Mouse (Mus musculus) embryonic facial prominence, embryonic 10.5 days (tissue): ENCODE measurements around the gene Coa7. TPM values are rescaled to one million over a fixed set of nuclear protein-coding genes. Genes with fewer than 3 reads are reported as not detected.

Experiments used
- DNase-seq: peaks from one replicate; pipeline ENCODE4 v3.0.0-alpha.2; 2017; ENCODE audit warnings: low spot score
- H3K27ac ChIP-seq: fragments of 300-500 bp; sonication (generic); replicated peaks from 2 replicates; pipeline ENCODE4 v1.5.1; 2016; ENCODE audit warnings: mild to moderate bottlenecking
- H3K27me3 ChIP-seq: fragments of 300-500 bp; sonication (generic); replicated peaks from 2 replicates; pipeline ENCODE4 v1.6.1; 2016; ENCODE audit warnings: low read depth, mild to moderate bottlenecking; ENCODE audit not compliant: poor library complexity, severe bottlenecking
- H3K36me3 ChIP-seq: fragments of 300-500 bp; sonication (generic); replicated peaks from 2 replicates; pipeline ENCODE4 v1.6.1; 2016; ENCODE audit warnings: mild to moderate bottlenecking, moderate library complexity
- H3K4me1 ChIP-seq: fragments of 300-500 bp; sonication (generic); 2 replicates; pipeline ENCODE4 v1.6.1; 2016
- H3K4me3 ChIP-seq: fragments of 300-500 bp; sonication (generic); 2 replicates; pipeline ENCODE4 v1.5.1; 2016; ENCODE audit warnings: mild to moderate bottlenecking, moderate library complexity
- H3K9me3 ChIP-seq: fragments of 300-500 bp; sonication (generic); 2 replicates; pipeline ENCODE4 v1.6.1; 2016; ENCODE audit warnings: mild to moderate bottlenecking
- WGBS: fragments of 180-500 bp; shearing (Covaris S2); methylation state at CpG from one replicate; pipeline ENCODE4 v1.1.7; 2016; 5-methylcytosine and 5-hydroxymethylcytosine counted together
- polyA plus RNA-seq: library from polyadenylated mRNA; unstranded; fragments of >200 nt; fragmentation: Nextera tagmentation; extraction: Ambion mirVana; gene quantifications from 2 replicates; pipeline ENCODE4 v1.2.1, GENCODE M21; 2016

Coa7 gene
- polyA plus RNA-seq: 70.4 and 78.9 TPM in 2 replicates

- Histone ChIP-seq H3K36me3 (peaks cover 36% of the 10 kb centered on the region), H3K4me3 (peak within 1 kb of the TSS; percentile 70), H3K9me3 (no peaks in the 10 kb centered on the region), H3K27me3 (no peaks in the 10 kb centered on the region), H3K27ac (peak within 1 kb of the TSS; percentile 86), H3K4me1 (peaks cover 12% of the 10 kb centered on the region)
- 2% methylated on average over 45 of the region's 45 CpGs for WGBS
- peak; percentile 98 for DNase-seq
These were observed at the start of gene Coa7 for GRCm38 (mm10) chr4:108327730-108328484. Gene Coa7 (plus strand): TSS chr4:108328140.

GRCm38 (mm10) chr4:108300266-108300665 is 27.7 kb upstream of the Coa7 start:
- peak overlapping the region; percentile 95 for H3K27ac ChIP-seq
- peak overlapping the region; percentile 95 for H3K4me3 ChIP-seq
- 0 out of 2 replicates have a peak, but pooled peaks cover 9% of the 10 kb centered on the region for H3K36me3 ChIP-seq
- H3K27me3 ChIP-seq: no peaks in the 10 kb centered on the region
- DNase-seq: no peak
- no peaks in the 10 kb centered on the region for H3K9me3 ChIP-seq
- WGBS: 2% methylated on average over 14 of the region's 14 CpGs
- H3K4me1 ChIP-seq: peaks cover 20% of the 10 kb centered on the region

- H3K27me3 ChIP-seq: no peaks in the 10 kb centered on the region
- peak; percentile 99 for DNase-seq
These were observed 27.1 kb upstream of the Coa7 start, which contains the start of gene Zyg11b for GRCm38 (mm10) chr4:108300670-108301373. Gene Zyg11b (minus strand): TSS chr4:108301096.

DNA sequence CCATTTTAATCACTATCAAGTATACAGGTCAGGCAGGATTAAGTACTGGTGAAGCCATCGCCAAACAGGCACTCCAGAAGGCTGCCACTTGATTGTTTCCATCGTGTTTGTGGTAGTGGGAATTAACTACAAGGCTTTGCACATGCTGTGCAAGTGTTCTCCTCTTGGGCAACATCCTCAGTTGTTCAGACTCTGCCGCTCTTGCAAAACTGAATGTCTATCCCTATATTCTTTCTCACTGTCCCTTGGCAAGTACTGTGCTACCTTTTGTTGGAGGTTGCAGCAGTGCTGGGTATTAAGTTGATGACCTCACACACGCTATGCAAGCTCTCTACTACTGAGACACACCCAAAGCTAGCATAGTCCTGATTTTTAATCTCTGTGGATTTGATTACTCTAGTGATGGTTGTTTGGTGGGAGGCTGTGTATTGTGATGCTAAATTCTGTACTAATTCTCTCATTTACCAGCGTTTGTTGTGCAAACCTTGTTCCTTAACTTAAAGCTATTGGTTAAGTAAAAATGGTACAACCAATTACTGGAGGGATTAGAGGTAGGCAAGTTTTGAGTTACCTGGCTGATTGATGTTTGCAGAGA is 25.5 kb upstream of the Coa7 start:
- Histone ChIP-seq H3K4me1 (peaks cover 20% of the 10 kb centered on the region), H3K27ac (no peak overlapping the region), H3K9me3 (peaks cover 4% of the 10 kb centered on the region; the same call in 1 of the 2 replicates), H3K27me3 (no peaks in the 10 kb centered on the region), H3K36me3 (0 out of 2 replicates have a peak, but pooled peaks cover 7% of the 10 kb centered on the region), H3K4me3 (no peak overlapping the region)
- WGBS: 78% methylated on average over 5 of the region's 5 CpGs
- DNase-seq: no peak

More at GRCm38 (mm10) chr4:108300670-108301373, 27.1 kb upstream of the Coa7 start, which contains the start of gene Zyg11b:
- under 1% methylated on average over 58 of the region's 58 CpGs for WGBS
- Histone ChIP-seq H3K27ac (peak within 1 kb of the TSS; percentile 95), H3K9me3 (no peaks in the 10 kb centered on the region), H3K36me3 (0 out of 2 replicates have a peak, but pooled peaks cover 9% of the 10 kb centered on the region), H3K4me3 (peak within 1 kb of the TSS; percentile 95), H3K4me1 (peaks cover 20% of the 10 kb centered on the region)

DNA sequence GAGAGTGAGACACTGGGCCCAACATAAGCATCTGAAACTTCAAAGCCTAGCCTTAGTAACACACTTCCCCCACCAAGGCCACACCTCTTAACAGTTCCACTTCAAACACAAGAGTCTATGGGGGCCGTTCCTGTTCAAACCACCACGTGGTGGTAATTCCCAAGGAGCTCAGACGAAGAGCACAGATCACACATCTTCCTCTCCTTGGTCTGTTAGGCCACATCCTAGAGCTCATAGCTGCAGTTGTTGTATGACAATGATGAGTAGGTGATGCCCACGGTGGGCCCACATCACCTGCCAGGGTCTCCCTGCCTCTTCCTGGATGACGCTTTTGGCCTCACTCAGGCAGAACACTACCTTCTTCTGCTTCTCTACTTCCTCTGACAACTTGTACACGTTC is 17.2 kb upstream of the Coa7 start:
- H3K27ac ChIP-seq: no peak overlapping the region
- no peak for DNase-seq
- no peaks in the 10 kb centered on the region for H3K4me1 ChIP-seq
- H3K4me3 ChIP-seq: no peak overlapping the region
- WGBS: 79% methylated on average over 6 of the region's 6 CpGs
- H3K9me3 ChIP-seq: peaks cover 14% of the 10 kb centered on the region; the same call in 1 of the 2 replicates
- no peaks in the 10 kb centered on the region for H3K36me3 ChIP-seq
- H3K27me3 ChIP-seq: no peaks in the 10 kb centered on the region

DNA sequence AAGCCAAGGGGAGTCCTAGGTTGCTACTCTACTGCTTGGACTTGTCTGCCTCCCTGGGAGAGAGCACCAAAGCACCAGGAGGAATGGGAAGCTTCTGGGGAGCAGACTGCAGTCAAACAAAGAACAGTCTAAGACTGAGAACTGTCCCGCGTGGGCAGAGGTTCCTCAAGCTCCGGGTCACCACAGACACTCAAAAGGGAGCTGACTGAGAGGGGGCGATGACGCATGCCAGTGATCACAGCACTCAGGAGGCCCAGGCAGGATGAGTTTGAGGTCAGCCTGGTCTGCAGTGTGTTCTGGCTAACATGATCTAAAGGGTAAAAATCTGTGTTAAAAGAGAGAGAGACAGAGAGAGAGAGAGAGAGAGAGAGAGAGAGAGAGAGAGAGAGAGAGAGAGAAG is 13.9 kb upstream of the Coa7 start:
- Histone ChIP-seq H3K4me3 (no peak overlapping the region), H3K36me3 (no peaks in the 10 kb centered on the region), H3K4me1 (no peaks in the 10 kb centered on the region), H3K9me3 (no peaks in the 10 kb centered on the region), H3K27ac (no peak overlapping the region), H3K27me3 (no peaks in the 10 kb centered on the region)
- DNase-seq: no peak
- WGBS: 63% methylated on average over 5 of the region's 5 CpGs

- Histone ChIP-seq H3K4me1 (no peaks in the 10 kb centered on the region), H3K4me3 (no peak overlapping the region), H3K27ac (no peak overlapping the region), H3K27me3 (no peaks in the 10 kb centered on the region), H3K36me3 (no peaks in the 10 kb centered on the region), H3K9me3 (no peaks in the 10 kb centered on the region)
- DNase-seq: no peak
- 84% methylated on average over 12 of the region's 12 CpGs for WGBS
These were observed 10.0 kb upstream of the Coa7 start for GRCm38 (mm10) chr4:108317656-108318605.

- H3K9me3 ChIP-seq: no peaks in the 10 kb centered on the region
- 68% methylated on average over 8 of the region's 8 CpGs for WGBS
- no peak overlapping the region for H3K4me3 ChIP-seq
- no peak overlapping the region for H3K27ac ChIP-seq
- no peak for DNase-seq
- no peaks in the 10 kb centered on the region for H3K4me1 ChIP-seq
- no peaks in the 10 kb centered on the region for H3K36me3 ChIP-seq
- no peaks in the 10 kb centered on the region for H3K27me3 ChIP-seq
These were observed 9.0 kb upstream of the Coa7 start for GRCm38 (mm10) chr4:108318649-108319615.

DNA sequence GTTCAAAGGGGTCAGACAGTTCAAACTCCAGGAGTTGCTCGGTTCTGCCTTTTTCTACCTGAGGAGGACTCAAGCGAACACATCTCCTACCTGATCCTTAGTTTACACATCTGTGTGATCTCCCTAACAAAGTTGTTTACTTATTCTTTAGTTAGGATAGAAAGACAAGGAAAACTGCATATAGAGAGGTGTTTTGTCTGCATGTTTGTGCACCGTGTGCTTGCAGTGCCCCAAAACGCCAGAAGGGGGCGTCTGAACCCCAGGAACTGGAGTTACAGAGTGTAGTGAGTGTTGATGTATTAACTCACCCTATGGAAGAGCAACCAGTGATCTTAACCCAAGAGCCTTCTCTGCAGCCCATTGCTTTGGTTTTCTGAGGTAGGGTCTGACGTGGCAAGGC is 8.2 kb upstream of the Coa7 start:
- Histone ChIP-seq H3K9me3 (no peaks in the 10 kb centered on the region), H3K27ac (no peak overlapping the region), H3K36me3 (no peaks in the 10 kb centered on the region), H3K4me1 (no peaks in the 10 kb centered on the region), H3K4me3 (no peak overlapping the region), H3K27me3 (no peaks in the 10 kb centered on the region)
- 73% methylated on average over 6 of the region's 6 CpGs for WGBS
- peak; percentile 30 for DNase-seq

GRCm38 (mm10) chr4:108320627-108321380 is 7.1 kb upstream of the Coa7 start:
- H3K27ac ChIP-seq: no peak overlapping the region
- WGBS: 81% methylated on average over 7 of the region's 7 CpGs

More at GRCm38 (mm10) chr4:108320627-108321380, 7.1 kb upstream of the Coa7 start:
- Histone ChIP-seq H3K4me1 (no peaks in the 10 kb centered on the region), H3K27me3 (no peaks in the 10 kb centered on the region), H3K4me3 (no peak overlapping the region), H3K9me3 (no peaks in the 10 kb centered on the region), H3K36me3 (no peaks in the 10 kb centered on the region)
- DNase-seq: no peak
